Mouse (Mus musculus) lung, embryonic 14.5 days (tissue): Measurements from ENCODE around the gene Smad1. TPM values are rescaled to one million over a fixed set of nuclear protein-coding genes. Genes with fewer than 3 reads are reported as not detected.

Experiments used
- ATAC-seq: fragments of 200-750 bp; cut with Nextera tagmentation; 2 replicates; pipeline ENCODE4 v1.8.0; 2017; ENCODE audit warnings: mild to moderate bottlenecking, moderate TSS enrichment, moderate library complexity; ENCODE audit not compliant: insufficient read depth
- DNase-seq: peaks from one replicate; pipeline ENCODE4 v3.0.0-alpha.2; 2015
- H3K27ac ChIP-seq: fragments of 300-500 bp; sonication (generic); 2 replicates; pipeline ENCODE4 v1.5.1; 2014; ENCODE audit warnings: low read depth, mild to moderate bottlenecking, moderate library complexity
- H3K27me3 ChIP-seq: fragments of 300-500 bp; sonication (generic); 2 replicates; pipeline ENCODE4 v1.6.1; 2014; ENCODE audit warnings: low read length, control low read depth; ENCODE audit not compliant: insufficient read depth
- H3K36me3 ChIP-seq: fragments of 300-500 bp; sonication (generic); 2 replicates; pipeline ENCODE4 v1.6.1; 2014; ENCODE audit warnings: control low read depth; ENCODE audit not compliant: insufficient read depth
- H3K4me1 ChIP-seq: fragments of 300-500 bp; sonication (generic); 2 replicates; pipeline ENCODE4 v1.6.1; 2014; ENCODE audit warnings: antibody characterized with exemption, control low read depth; ENCODE audit not compliant: insufficient read depth
- H3K4me2 ChIP-seq: fragments of 300-500 bp; sonication (generic); 2 replicates; pipeline ENCODE4 v1.6.1; 2014; ENCODE audit warnings: mild to moderate bottlenecking
- H3K4me3 ChIP-seq: fragments of 300-500 bp; sonication (generic); 2 replicates; pipeline ENCODE4 v1.5.1; 2014; ENCODE audit warnings: low read depth, low read length
- H3K9ac ChIP-seq: fragments of 300-500 bp; sonication (generic); 2 replicates; pipeline ENCODE4 v1.6.1; 2014
- H3K9me3 ChIP-seq: fragments of 300-500 bp; sonication (generic); 2 replicates; pipeline ENCODE4 v1.6.1; 2016; ENCODE audit warnings: low read depth, low read length, control low read depth
- CTCF ChIP-seq: IDR thresholded peaks from 2 replicates; pipeline ENCODE4 v1.5.1; 2016; ENCODE audit warnings: antibody characterized with exemption, low read depth
- WGBS: fragments of 180-500 bp; shearing (Covaris S2); extraction: QIAGEN DNeasy Blood & Tissue Kit; methylation state at CpG from one replicate; pipeline ENCODE4 v1.1.7; 2014; 5-methylcytosine and 5-hydroxymethylcytosine counted together
- polyA plus RNA-seq: library from polyadenylated mRNA; unstranded; fragments of >200 nt; fragmentation: Nextera tagmentation; extraction: Ambion mirVana; gene quantifications from 2 replicates; pipeline ENCODE4 v1.2.1, GENCODE M21; 2014

Smad1 gene
- polyA plus RNA-seq, 1 experiment from 2014 or later, result 52.2 TPM

DNA sequence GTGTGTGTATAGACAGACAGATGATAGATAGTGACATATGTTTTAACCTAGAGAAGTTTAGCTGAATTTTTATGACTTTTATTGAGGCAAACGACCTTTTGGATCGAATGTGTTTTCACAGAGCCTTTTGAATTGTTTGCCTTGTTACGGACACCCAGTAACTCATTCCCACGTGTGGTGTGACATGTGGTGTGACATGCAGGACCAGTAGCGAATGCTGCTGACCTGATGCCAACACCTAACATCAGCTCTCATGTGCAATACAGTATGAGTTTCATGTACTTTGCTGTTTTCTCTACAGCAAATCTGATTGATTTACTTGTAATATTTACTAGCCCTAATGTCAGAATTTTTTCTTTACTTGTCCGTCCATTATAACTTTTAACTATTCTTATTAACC lies 53.5 kb downstream of the Smad1 start:
- H3K27me3 ChIP-seq, result no peaks in the 10 kb centered on the region
- DNase-seq (no peak), ATAC-seq (no peak)
- H3K4me3 ChIP-seq, result no peak overlapping the region
- no peaks in the 10 kb centered on the region for H3K4me1 ChIP-seq
- H3K9ac ChIP-seq, result no peak overlapping the region
- no peaks in the 10 kb centered on the region for H3K9me3 ChIP-seq
- TF ChIP-seq CTCF, result no peak
- WGBS, result 67% methylated on average over 6 of the region's 6 CpGs
- no peak overlapping the region for H3K4me2 ChIP-seq
- no peak overlapping the region for H3K27ac ChIP-seq
- peaks cover 46% of the 10 kb centered on the region for H3K36me3 ChIP-seq

DNA sequence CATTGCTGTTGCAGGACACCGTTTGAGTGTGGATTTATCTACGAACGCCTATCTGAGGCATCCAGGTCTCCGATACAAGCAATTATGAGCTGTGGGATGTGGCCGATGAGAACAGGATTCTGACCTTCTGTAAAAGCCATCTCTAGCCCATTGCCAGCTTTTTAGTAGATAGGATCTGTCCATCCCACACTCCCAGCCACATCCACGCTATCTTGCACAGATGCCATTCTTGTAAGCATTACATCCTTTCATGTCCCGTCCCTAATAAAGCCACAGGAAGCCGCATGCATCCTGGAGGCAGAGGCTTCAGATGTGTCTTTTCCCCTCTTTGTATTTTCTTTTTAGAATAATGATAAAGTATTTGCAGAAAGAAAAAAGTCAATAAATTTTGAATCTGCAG lies 58.1 kb downstream of the Smad1 start:
- Histone ChIP-seq H3K27ac (no peak overlapping the region), H3K4me3 (no peak overlapping the region), H3K36me3 (peaks cover 50% of the 10 kb centered on the region), H3K9ac (no peak overlapping the region), H3K4me1 (no peaks in the 10 kb centered on the region), H3K4me2 (no peak overlapping the region), H3K9me3 (no peaks in the 10 kb centered on the region), H3K27me3 (no peaks in the 10 kb centered on the region)
- DNase-seq (peak; percentile 32), ATAC-seq (no peak)
- TF ChIP-seq CTCF, result no peak
- WGBS, result 79% methylated on average over 8 of the region's 8 CpGs

DNA sequence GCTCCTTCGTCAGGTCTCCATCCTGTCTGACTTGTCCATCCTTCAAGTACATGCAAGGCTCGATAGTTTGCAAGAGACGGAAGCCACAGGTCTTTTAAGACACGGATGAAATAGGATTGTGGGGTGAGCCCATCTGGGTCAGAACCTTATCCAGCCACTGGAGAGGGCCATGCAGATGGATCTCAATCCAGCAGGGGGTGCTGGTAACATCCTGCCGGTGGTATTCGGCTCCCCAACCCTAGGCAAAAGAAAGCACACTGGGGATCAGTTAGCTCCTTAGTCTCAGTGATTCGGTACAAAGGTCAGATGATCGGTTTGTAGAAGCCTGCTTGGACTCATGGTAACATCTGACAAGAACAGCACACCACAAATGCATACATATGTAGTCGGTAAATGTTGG lies 59.8 kb downstream of the Smad1 start:
- peak; percentile 61 for TF ChIP-seq CTCF
- Histone ChIP-seq H3K4me2 (no peak overlapping the region), H3K4me3 (no peak overlapping the region), H3K9me3 (no peaks in the 10 kb centered on the region), H3K9ac (no peak overlapping the region), H3K4me1 (no peaks in the 10 kb centered on the region), H3K27ac (no peak overlapping the region), H3K27me3 (no peaks in the 10 kb centered on the region), H3K36me3 (peaks cover 50% of the 10 kb centered on the region)
- ATAC-seq (no peak), DNase-seq (peak; percentile 42)
- 74% methylated on average over 9 of the region's 9 CpGs for WGBS

DNA sequence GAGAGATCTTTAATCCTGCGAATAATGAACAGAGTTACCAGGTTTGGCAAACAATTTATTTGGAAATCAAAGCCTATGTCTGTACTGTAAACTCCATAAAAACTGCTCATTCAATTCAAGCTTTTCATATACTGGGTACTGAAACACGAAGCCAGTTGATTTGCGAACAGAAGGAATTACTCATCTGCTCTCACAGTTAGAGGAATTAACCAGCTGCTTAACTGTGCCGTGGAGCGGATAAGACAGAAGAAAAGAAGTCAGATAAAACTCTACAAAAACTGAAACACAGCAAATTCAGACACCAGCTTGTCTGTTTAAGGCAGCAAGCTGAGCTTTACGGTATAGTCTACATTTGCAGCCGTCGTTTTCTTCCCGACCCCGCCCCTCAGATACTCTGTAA lies 60.7 kb downstream of the Smad1 start:
- no peaks in the 10 kb centered on the region for H3K9me3 ChIP-seq
- TF ChIP-seq CTCF, result no peak
- no peaks in the 10 kb centered on the region for H3K27me3 ChIP-seq
- DNase-seq, result no peak
- no peaks in the 10 kb centered on the region for H3K4me1 ChIP-seq
- WGBS, result 69% methylated on average over 10 of the region's 10 CpGs
- no peak overlapping the region for H3K9ac ChIP-seq
- H3K36me3 ChIP-seq, result peaks cover 43% of the 10 kb centered on the region
- no peak overlapping the region for H3K4me3 ChIP-seq
- no peak overlapping the region for H3K4me2 ChIP-seq
- no peak overlapping the region for H3K27ac ChIP-seq
- no peak for ATAC-seq

DNA sequence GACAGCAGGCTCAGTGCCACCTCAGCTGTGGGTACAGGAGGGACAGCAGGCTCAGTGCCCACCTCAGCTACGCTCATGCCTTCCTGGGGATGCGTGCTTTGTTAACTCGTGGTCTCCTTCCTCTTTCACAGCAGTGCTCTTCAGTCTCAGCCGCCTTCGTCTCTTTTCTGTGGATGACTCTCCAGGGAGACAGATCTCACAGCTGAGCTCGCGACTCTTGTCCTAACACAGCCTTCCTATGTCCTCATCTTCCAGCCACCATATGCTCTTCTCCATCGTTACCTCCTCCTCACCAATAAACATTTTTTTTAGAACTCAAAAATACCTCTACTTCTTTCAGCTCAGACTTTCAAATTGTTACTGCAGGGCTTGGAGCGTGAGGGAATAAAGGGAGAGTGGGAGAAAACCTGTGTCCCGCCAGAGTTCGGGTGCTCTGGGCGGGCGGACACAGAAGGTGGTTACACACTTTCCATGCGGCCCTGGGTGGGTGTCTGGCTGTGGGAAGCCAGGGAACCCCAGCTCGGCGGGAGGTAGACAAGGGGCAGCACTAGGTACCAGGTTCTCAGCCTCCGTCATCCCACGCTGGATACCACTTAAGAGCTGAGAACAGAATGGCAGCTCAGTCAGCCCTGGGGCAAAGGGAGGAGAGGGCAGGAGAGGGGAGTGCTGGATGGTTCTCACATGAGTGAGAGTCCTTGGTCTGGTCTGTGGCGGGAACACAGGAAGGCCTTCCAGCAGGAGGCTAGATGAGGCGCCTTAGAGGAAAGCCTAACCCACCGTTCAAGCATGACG lies 67.0 kb downstream of the Smad1 start:
- Histone ChIP-seq H3K9me3 (no peaks in the 10 kb centered on the region), H3K4me3 (no peak overlapping the region), H3K36me3 (no peaks in the 10 kb centered on the region; the same call in 1 of the 2 replicates), H3K27ac (no peak overlapping the region), H3K4me1 (0 out of 2 replicates have a peak, but pooled peaks cover 2% of the 10 kb centered on the region), H3K27me3 (no peaks in the 10 kb centered on the region), H3K9ac (no peak overlapping the region), H3K4me2 (no peak overlapping the region)
- ATAC-seq (no peak), DNase-seq (no peak)
- TF ChIP-seq CTCF, result no peak
- 89% methylated on average over 22 of the region's 22 CpGs for WGBS

DNA sequence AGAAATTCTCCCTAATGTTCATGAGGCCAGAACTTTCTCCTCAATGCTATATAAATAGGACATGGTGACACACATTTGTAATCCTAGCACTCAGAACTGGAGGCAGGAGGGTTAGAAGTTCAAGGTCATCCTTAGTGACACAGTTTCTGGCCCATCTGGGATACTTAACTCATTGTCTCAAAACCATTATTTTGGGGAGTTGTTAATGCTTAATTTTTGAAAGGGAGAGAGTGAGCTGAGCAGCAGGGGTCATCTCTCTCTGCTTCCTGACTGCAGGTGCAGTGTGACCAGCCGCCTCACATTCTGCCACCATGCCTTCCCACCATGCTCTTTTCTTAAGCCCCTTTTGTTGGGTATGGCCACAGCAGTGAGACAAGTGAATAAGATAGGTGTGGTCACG lies 67.7 kb downstream of the Smad1 start:
- H3K36me3 ChIP-seq, result no peaks in the 10 kb centered on the region
- DNase-seq (no peak), ATAC-seq (no peak)
- no peak for TF ChIP-seq CTCF
- H3K9ac ChIP-seq, result no peak overlapping the region
- no peaks in the 10 kb centered on the region for H3K27me3 ChIP-seq
- H3K4me3 ChIP-seq, result no peak overlapping the region
- 0 out of 2 replicates have a peak, but pooled peaks cover 6% of the 10 kb centered on the region for H3K4me1 ChIP-seq
- no peak overlapping the region for H3K4me2 ChIP-seq
- WGBS, result 87% methylated on average over 2 of the region's 2 CpGs
- H3K9me3 ChIP-seq, result no peaks in the 10 kb centered on the region
- no peak overlapping the region for H3K27ac ChIP-seq

DNA sequence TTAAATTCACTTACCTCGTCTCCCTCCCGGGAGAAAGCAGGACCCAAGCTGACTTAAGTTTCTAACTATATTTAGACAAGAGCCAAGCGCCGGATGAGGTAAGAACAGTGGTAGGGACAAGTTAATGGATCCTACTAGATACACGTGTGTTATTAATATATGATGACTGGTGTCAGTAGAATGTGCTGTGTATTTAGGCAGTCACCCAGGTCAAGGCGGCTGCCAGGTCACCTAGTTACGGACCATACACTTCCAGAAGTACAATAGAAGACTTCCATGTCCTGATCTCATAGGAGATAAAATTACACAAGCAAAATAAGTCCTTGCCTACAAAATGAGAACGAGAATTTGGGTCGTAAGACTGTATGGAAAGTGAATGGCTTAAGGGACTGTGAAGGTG lies 68.3 kb downstream of the Smad1 start:
- ATAC-seq, result no peak
- DNase-seq, result no peak

More for the DNA sequence above, 68.3 kb downstream of the Smad1 start:
- no peak overlapping the region for H3K4me2 ChIP-seq
- H3K9ac ChIP-seq, result no peak overlapping the region
- H3K27me3 ChIP-seq, result no peaks in the 10 kb centered on the region
- WGBS, result 64% methylated on average over 9 of the region's 9 CpGs
- no peak overlapping the region for H3K27ac ChIP-seq
- no peak overlapping the region for H3K4me3 ChIP-seq
- TF ChIP-seq CTCF, result no peak
- no peaks in the 10 kb centered on the region for H3K9me3 ChIP-seq
- no peaks in the 10 kb centered on the region for H3K36me3 ChIP-seq
- H3K4me1 ChIP-seq, result 0 out of 2 replicates have a peak, but pooled peaks cover 6% of the 10 kb centered on the region
